21 mouse cellular contexts compared by ENCODE assay signal in the genomic region with DNA sequence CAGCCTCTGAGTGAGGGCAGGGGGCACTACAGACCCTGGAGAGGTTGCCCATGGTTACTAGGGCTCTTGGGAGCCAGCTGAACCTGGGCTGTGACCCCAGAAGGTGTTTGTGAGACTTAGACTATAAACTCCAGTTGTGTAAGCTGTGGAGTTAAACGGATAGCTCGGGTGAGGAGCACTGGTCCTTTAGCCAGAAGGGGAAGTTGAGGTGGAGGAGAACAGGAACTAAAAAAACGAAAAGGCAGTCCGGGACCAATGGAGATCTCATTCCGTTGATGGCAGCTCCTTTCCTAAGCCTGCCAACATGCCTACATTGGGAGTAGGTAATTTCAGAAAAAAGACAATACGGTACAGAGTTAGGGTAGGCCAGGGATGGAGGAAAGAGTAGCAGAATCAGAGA.
DNase-seq lines count a peak whose midpoint lies in the region; ATAC-seq and TF ChIP-seq lines count a peak whose summit lies in the region.
"Had no signal": no experiment of that assay in that cellular context is flagged by ENCODE, and none has a peak within 500 bp of the region (broad histone marks: within the 10 kb centered on the region; RNA-seq: fewer than 3 reads in every experiment).

No protein-coding gene starts in this region.

- intact Hi-C loops in gastrocnemius, adult 2 months (cut with DNase I), result no loop called here
- intact Hi-C loops in gastrocnemius, postnatal 14 days (cut with DNase I; ENCODE audit: low total_unique reads), result no loop called here

- peak overlapping the region; percentile 40 for H3K4me3 ChIP-seq in gastrocnemius, adult 2 months
- no peak overlapping the region for H3K4me3 ChIP-seq in testis, adult 2 months (ENCODE audit: control insufficient read depth, low read depth, low read length)
- no peak overlapping the region for H3K4me3 ChIP-seq in lung, adult 2 months (replicated peaks; ENCODE audit: extremely low read depth, low read depth, low read length)
- H3K4me3 ChIP-seq: embryonic facial prominence, embryonic 15.5 days; forebrain, embryonic 10.5 days; limb, embryonic 13.5 days; liver, embryonic 13.5 days; lung, embryonic 15.5 days; stomach, embryonic 15.5 days had no signal

- WGBS in lung, adult 2 months, result 70% methylated on average over 6 of the region's 6 CpGs

- TF ChIP-seq CTCF in gastrocnemius, adult 2 months (IDR thresholded peaks at IDR 0.05), result no peak
- no peak for TF ChIP-seq CTCF in testis, adult 2 months (IDR thresholded peaks at IDR 0.05; ENCODE audit: control insufficient read depth, insufficient read depth, insufficient replicate concordance, low read depth, low read length)
- TF ChIP-seq CTCF in lung, adult 2 months (IDR thresholded peaks at IDR 0.05; ENCODE audit: insufficient read depth, low read length), result no peak

- H3K4me1 ChIP-seq in testis, adult 2 months (ENCODE audit: control insufficient read depth, insufficient read depth, low read length), result peaks cover 20% of the 10 kb centered on the region
- H3K4me1 ChIP-seq in lung, adult 2 months (ENCODE audit: control insufficient read depth, insufficient read depth, low read length), result peaks cover 17% of the 10 kb centered on the region

- DNase-seq in gastrocnemius, adult 2 months, result no peak
- no peak for DNase-seq in gastrocnemius, postnatal 14 days
- DNase-seq in testis, postnatal 14 days (ENCODE audit: low spot score), result no peak
- DNase-seq in lung, adult 2 months, result no peak
- DNase-seq in cerebellum, postnatal 4 days (ENCODE audit: low spot score in 2 of 2), result no peak
- DNase-seq: adrenal gland, postnatal 10 days; forebrain, postnatal 0 days; liver, embryonic 13.5 days; midbrain, embryonic 14.5 days; retina, postnatal 1 day had no signal

- H3K27me3 ChIP-seq in testis, adult 2 months (ENCODE audit: control insufficient read depth, insufficient read depth, low read length), result no peaks in the 10 kb centered on the region
- H3K27me3 ChIP-seq: CH12.LX; embryonic facial prominence, embryonic 15.5 days; limb, embryonic 13.5 days; liver, embryonic 13.5 days; lung, embryonic 15.5 days; stomach, embryonic 15.5 days had no signal

- no peak for TF ChIP-seq POLR2A in testis, adult 2 months (IDR thresholded peaks at IDR 0.05; ENCODE audit: control insufficient read depth, low read depth, low read length)
- no peak for TF ChIP-seq POLR2A in lung, adult 2 months (IDR thresholded peaks at IDR 0.05; ENCODE audit: borderline replicate concordance, extremely low read depth, low read depth, low read length)

- no peaks in the 10 kb centered on the region for H3K36me3 ChIP-seq in testis, adult 2 months (ENCODE audit: control insufficient read depth, insufficient read depth, low read length)
- H3K36me3 ChIP-seq: embryonic facial prominence, embryonic 15.5 days; forebrain, embryonic 10.5 days; limb, embryonic 13.5 days; liver, embryonic 13.5 days; lung, embryonic 15.5 days; stomach, embryonic 15.5 days had no signal

- ATAC-seq in hematopoietic stem cell, adult 5-6 weeks (replicated peaks in 1 of 2; ENCODE audit: insufficient read depth in 1 of 2, low FRiP score in 2 of 2, low TSS enrichment in 1 of 2, low read depth in 1 of 2, poor library complexity in 2 of 2, severe bottlenecking in 2 of 2), result peak; percentile 30 to 53; a peak in 2 of 4 replicates
- peak; percentile 35; the same call in 1 of the 2 replicates for ATAC-seq in neutrophil, adult 5-6 weeks (ENCODE audit: extremely low read depth, insufficient number of reproducible peaks, low FRiP score, poor library complexity, severe bottlenecking)
- ATAC-seq: forebrain, postnatal 0 days; intestine, embryonic 16.5 days had no signal

- H3K27ac ChIP-seq in gastrocnemius, adult 2 months, result peak overlapping the region; percentile 76
- H3K27ac ChIP-seq in testis, adult 2 months (ENCODE audit: control insufficient read depth, insufficient read depth, low read depth, low read length), result peak overlapping the region; percentile 14
- H3K27ac ChIP-seq: embryonic facial prominence, embryonic 15.5 days; forebrain, embryonic 10.5 days; hindbrain, embryonic 14.5 days; limb, embryonic 13.5 days; liver, embryonic 13.5 days; lung, embryonic 15.5 days; stomach, embryonic 15.5 days had no signal
